Mouse (Mus musculus) gastrocnemius, postnatal 36 days (tissue): Measurements from ENCODE around the gene Cx3cl1. TPM values are rescaled to one million over a fixed set of nuclear protein-coding genes. Genes with fewer than 3 reads are reported as not detected.

Experiments used
- DNase-seq, 2 experiments: peaks; one replicate each; pipeline ENCODE4 v3.0.0; 2022
- intact Hi-C: fragments of 180-260 bp; cut with DNase I; formaldehyde crosslinking; loops from one replicate; pipeline ENCODE4 v1.15.1; 2025
- total RNA-seq, 2 experiments: library from RNA; stranded (reverse); gene quantifications; 2 replicates each; pipeline ENCODE4 v1.2.3; 2021

Cx3cl1 gene
- total RNA-seq, 2 experiments from 2014 or later: 0.52 to 1.6 TPM

- intact Hi-C loops: no loop called here
- no peak for DNase-seq
Observed at GRCm38 (mm10) chr8:94825170-94825569, 53.4 kb downstream of the Cx3cl1 start.

GRCm38 (mm10) chr8:94826210-94826609 lies 54.4 kb downstream of the Cx3cl1 start:
- no peak for DNase-seq
- intact Hi-C loops: no loop called here

- no peak for DNase-seq
- intact Hi-C loops: no loop called here
Observed at GRCm38 (mm10) chr8:94828284-94828683, 56.5 kb downstream of the Cx3cl1 start.

Other genes starting within 250 kb of the Cx3cl1 start
- 1 to 10 TPM; 4.5 to 7.3 TPM for gene Cpne2, start 239.0 kb upstream of the Cx3cl1 start, total RNA-seq
- gene Rspry1, start 170.1 kb upstream of the Cx3cl1 start, total RNA-seq: 1 to 10 TPM; 7.3 to 9.3 TPM
- gene Fam192a, start 170.0 kb upstream of the Cx3cl1 start, total RNA-seq: 10 to 100 TPM; 16.2 to 20.1 TPM
- gene Arl2bp, start 105.4 kb upstream of the Cx3cl1 start, total RNA-seq: 10 to 100 TPM; 53.8 to 67.4 TPM
- 1 to 10 TPM in 1 of 2 experiments, under 1 TPM in 1; 0.51 to 3.4 TPM for gene Pllp, start 75.7 kb upstream of the Cx3cl1 start, total RNA-seq
- not detected for gene Ccl22, start 26.4 kb upstream of the Cx3cl1 start, total RNA-seq
- gene Ccl17, start 38.4 kb downstream of the Cx3cl1 start, total RNA-seq: not detected
- gene Coq9, start 66.3 kb downstream of the Cx3cl1 start, total RNA-seq: 100 to 1,000 TPM; 411 to 443 TPM
- 10 to 100 TPM; 31.9 to 34.4 TPM for gene Ciapin1, start 66.3 kb downstream of the Cx3cl1 start, total RNA-seq
- 10 to 100 TPM; 34.3 to 44.5 TPM for gene Polr2c, start 85.4 kb downstream of the Cx3cl1 start, total RNA-seq
- 1 to 10 TPM; 2.6 to 4.9 TPM for gene Dok4, start 104.3 kb downstream of the Cx3cl1 start, total RNA-seq
- gene Ccdc102a, start 146.1 kb downstream of the Cx3cl1 start, total RNA-seq: 1 to 10 TPM; 3.3 to 3.8 TPM
- gene Adgrg5, start 151.7 kb downstream of the Cx3cl1 start, total RNA-seq: not detected
- 10 to 100 TPM; 20.9 to 25.5 TPM for gene Adgrg1, start 202.7 kb downstream of the Cx3cl1 start, total RNA-seq
- gene Adgrg3, start 245.7 kb downstream of the Cx3cl1 start, total RNA-seq: under 1 TPM; 0.20 to 0.52 TPM